Mouse (Mus musculus) cortical plate, adult 2 months (tissue): Measurements from ENCODE around the gene Ly6g5c. TPM values are rescaled to one million over a fixed set of nuclear protein-coding genes. Genes with fewer than 3 reads are reported as not detected.
A peak's percentile ranks its signal among the peaks of the same experiment; 100 is the strongest.

Experiments
- H3K27ac ChIP-seq: fragments of 200-500 bp; 2 replicates; pipeline ENCODE4 v1.5.1; 2012; ENCODE audit warnings: low read length, control low read depth, inconsistent platforms; ENCODE audit not compliant: insufficient read depth
- H3K4me1 ChIP-seq: fragments of 200-500 bp; 2 replicates; pipeline ENCODE4 v1.6.1; 2011; ENCODE audit warnings: low read length; ENCODE audit not compliant: control insufficient read depth, insufficient read depth
- H3K4me3 ChIP-seq: fragments of 200-500 bp; 2 replicates; pipeline ENCODE4 v1.5.1; 2011; ENCODE audit warnings: mild to moderate bottlenecking, low read length, control low read depth; ENCODE audit not compliant: insufficient read depth
- CTCF ChIP-seq: fragments of 200-500 bp; IDR thresholded peaks from 2 replicates; pipeline ENCODE4 v1.5.1; 2011; ENCODE audit warnings: mild to moderate bottlenecking, control low read depth, low read length; ENCODE audit not compliant: insufficient read depth; ENCODE audit errors: extremely low read depth
- POLR2A ChIP-seq: fragments of 200-500 bp; IDR thresholded peaks from 2 replicates; pipeline ENCODE4 v1.6.1; 2011; ENCODE audit warnings: mild to moderate bottlenecking, low read length, control low read depth; ENCODE audit not compliant: insufficient read depth; ENCODE audit errors: extremely low read depth
- polyA plus RNA-seq: library from polyadenylated mRNA; depleted of rRNA; stranded (reverse); fragments of >200 nt; gene quantifications from 2 replicates; pipeline ENCODE4 v1.2.3, GENCODE M21; 2012

The Ly6g5c gene
- polyA plus RNA-seq, 1 experiment, result not detected

- H3K4me3 ChIP-seq, result no peak within 1 kb of the TSS
Measured at GRCm38 (mm10) chr17:35064951-35065947, 42.8 kb upstream of the Ly6g5c start, which contains the start of gene Ly6g6c. Ly6g6c (plus strand) TSS chr17:35065388.

GRCm38 (mm10) chr17:35066084-35066483, 42.0 kb upstream of the Ly6g5c start, which contains the start of gene Mpig6b:
Mpig6b (minus strand) TSS chr17:35066184.
- no peak within 1 kb of the TSS for H3K4me3 ChIP-seq
- TF ChIP-seq POLR2A, result no peak
- no peak within 1 kb of the TSS for H3K27ac ChIP-seq
- no peaks in the 10 kb centered on the region for H3K4me1 ChIP-seq

More at GRCm38 (mm10) chr17:35064951-35065947, 42.8 kb upstream of the Ly6g5c start, which contains the start of gene Ly6g6c:
- no peak within 1 kb of the TSS for H3K27ac ChIP-seq
- no peaks in the 10 kb centered on the region for H3K4me1 ChIP-seq
- TF ChIP-seq CTCF, result no peak
- no peak for TF ChIP-seq POLR2A

DNA sequence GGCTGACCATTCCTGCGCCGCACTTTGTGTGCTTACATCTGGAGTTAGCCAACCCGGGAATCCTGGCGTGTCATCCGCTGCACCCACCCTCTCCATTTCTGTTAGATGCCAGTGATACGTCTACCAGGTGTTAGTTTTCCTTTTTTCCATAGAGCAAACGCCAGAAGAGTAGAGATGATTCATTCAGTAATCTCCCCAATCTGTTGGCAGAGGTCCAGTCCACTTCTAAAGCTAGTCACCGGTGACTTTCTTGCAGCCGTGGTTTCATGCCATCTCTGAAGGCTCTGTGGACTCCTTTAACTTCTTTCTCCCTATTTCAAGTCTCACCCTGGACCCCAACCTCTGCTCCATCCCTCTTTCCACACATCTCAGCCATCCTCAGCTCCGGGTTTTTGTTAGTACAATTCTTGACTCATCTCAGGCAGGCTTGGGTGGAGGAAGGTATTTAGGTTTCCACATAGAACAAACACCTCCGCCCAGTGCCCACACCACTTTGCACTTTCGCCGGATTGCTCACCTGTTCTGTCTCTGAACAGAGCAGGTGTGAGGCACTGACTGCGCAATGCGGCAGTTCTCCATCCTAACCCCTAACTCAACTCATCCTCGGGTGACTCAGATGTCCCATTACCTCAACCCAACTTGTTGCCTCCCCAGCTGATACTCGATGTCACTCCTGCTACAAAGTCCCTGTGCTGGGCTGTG, 39.7 kb upstream of the Ly6g5c start:
- Histone ChIP-seq H3K4me1 (no peaks in the 10 kb centered on the region), H3K27ac (no peak overlapping the region), H3K4me3 (no peak overlapping the region)
- no peak for TF ChIP-seq POLR2A
- no peak for TF ChIP-seq CTCF

- 0 out of 2 replicates have a peak, but pooled peaks have one; percentile 10 for TF ChIP-seq CTCF
- no peak for TF ChIP-seq POLR2A
- Histone ChIP-seq H3K4me1 (no peaks in the 10 kb centered on the region), H3K4me3 (no peak overlapping the region)
Measured at GRCm38 (mm10) chr17:35070556-35071229, 37.4 kb upstream of the Ly6g5c start.

GRCm38 (mm10) chr17:35071454-35071853, 36.6 kb upstream of the Ly6g5c start:
- no peak overlapping the region for H3K27ac ChIP-seq
- TF ChIP-seq POLR2A, result no peak
- no peak for TF ChIP-seq CTCF
- H3K4me1 ChIP-seq, result no peaks in the 10 kb centered on the region
- no peak overlapping the region for H3K4me3 ChIP-seq

More at GRCm38 (mm10) chr17:35070556-35071229, 37.4 kb upstream of the Ly6g5c start:
- H3K27ac ChIP-seq, result no peak overlapping the region

GRCm38 (mm10) chr17:35074097-35074496, 34.0 kb upstream of the Ly6g5c start:
- TF ChIP-seq POLR2A, result no peak
- TF ChIP-seq CTCF, result no peak
- no peak overlapping the region for H3K4me3 ChIP-seq
- H3K4me1 ChIP-seq, result no peaks in the 10 kb centered on the region
- H3K27ac ChIP-seq, result no peak overlapping the region

DNA sequence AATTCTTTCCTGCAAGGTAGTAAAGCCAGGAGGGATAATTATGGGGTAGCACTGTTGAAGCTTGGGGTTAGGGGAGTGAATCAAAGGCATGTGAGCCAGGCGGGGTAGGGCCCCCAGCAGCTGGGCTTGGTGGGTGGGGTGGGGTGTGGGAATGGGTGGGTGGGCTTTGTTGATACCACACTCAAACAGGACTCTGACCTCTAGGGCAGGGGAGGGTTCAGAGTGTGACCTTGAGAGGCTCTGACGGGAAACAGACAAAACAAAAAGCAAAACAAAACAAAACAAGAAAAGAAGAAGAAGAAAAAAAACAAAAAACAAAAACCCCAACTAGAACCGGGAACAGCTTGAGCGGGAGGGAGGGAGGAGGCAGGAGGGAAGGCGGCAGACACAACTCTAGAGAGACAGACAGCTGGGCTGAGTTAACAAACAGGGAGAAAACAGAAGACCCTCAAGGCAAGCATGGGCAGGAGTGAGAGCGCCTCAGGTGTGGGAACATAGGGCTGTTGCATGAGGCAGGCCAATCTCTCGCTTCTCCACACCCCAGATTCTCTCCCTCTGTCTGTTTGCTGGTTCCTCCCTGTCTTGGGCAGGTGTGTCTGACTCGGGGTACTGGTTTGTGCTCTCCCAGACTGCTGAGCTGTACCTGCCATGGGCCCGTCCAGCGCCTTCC, 31.4 kb upstream of the Ly6g5c start, which contains the start of gene Ly6g6e:
TSS of gene Ly6g6e (plus strand) at position 396 of the 670 bp plus-strand sequence.
- peak within 1 kb of the TSS; percentile 21 for H3K4me3 ChIP-seq
- no peaks in the 10 kb centered on the region for H3K4me1 ChIP-seq
- H3K27ac ChIP-seq, result no peak within 1 kb of the TSS
- no peak for TF ChIP-seq CTCF
- TF ChIP-seq POLR2A, result no peak

GRCm38 (mm10) chr17:35077285-35077684, 30.8 kb upstream of the Ly6g5c start:
- Histone ChIP-seq H3K4me1 (no peaks in the 10 kb centered on the region), H3K4me3 (peak overlapping the region; percentile 21; the same call in 1 of the 2 replicates), H3K27ac (no peak overlapping the region)
- TF ChIP-seq POLR2A, result no peak
- no peak for TF ChIP-seq CTCF
